Mouse (Mus musculus) c-Kit-positive CD71-negative TER-119-negative erythroid progenitor cells, embryonic 14.5 days (primary cell): Measurements from ENCODE around the gene Chit1.

ENCODE experiments used
- DNase-seq: peaks from one replicate; pipeline ENCODE4 v3.0.0-alpha.2; 2013; ENCODE audit warnings: low read depth

The Chit1 gene

DNA sequence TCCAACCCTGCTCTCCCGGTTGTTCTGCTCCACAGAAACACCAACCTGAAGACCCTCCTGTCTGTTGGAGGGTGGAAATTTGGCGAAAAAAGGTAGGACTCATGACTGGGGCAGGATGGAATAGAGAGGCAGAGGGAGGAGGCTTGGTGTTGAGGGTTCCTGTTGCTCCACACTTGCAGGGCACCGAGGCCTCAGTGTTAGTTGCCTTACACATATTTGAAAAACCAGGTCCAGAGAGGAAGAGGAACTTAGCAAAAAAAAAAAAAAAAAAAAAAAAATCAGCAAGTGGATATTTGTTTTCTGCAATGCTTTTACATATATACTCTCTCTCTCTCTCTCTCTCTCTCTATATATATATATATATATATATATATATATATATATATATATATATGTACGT lies 73.0 kb downstream of the Chit1 start:
- DNase-seq: no peak

DNA sequence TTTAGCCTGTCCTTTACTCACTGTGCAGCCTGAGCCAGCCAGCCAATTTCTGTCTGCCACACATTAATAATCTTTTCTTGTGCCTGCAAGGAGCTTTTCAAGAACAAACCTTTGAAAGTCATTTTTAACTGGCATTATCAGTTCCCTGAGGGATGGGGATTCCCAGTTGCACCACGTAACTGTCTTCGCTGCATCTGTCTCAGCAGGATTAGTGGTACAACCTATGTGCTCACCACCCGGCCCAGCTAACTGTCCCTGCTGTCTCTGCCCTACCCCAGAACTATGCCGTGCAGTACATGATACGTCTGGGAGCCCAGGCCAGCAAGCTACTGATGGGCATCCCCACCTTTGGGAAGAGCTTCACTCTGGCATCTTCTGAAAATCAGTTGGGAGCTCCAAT lies 77.2 kb downstream of the Chit1 start:
- DNase-seq: no peak

DNA sequence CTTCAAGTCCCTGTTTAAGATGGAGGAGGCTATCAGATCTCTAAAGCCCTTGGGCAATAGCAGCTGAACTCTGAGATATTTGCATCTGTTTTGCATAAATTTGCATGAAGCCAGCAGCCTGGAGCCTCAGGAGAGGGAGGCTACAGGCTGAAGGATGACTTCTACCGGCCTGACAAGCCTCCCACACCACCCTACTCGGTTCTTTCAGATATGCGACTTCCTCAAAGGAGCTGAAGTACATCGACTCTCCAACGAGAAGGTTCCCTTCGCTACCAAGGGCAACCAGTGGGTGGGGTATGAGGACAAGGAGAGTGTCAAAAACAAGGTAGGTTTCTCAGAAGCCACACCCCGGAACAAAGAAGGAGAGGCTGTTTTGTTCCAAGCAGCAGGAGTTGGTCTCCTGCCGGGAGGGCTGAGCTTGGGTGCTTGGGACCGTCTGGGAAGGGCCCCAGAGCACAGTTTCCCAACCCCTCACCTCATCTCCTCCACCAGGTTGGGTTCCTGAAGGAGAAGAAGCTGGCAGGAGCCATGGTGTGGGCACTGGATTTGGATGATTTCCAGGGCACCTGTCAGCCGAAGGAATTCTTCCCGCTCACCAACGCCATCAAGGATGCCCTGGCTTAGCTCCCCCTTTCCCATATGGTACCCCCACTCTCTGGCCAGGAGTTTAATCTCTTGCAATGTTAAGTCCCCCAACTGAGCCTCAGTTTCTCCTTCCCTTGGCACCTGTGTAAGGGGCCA lies 78.1 kb downstream of the Chit1 start:
- peak; percentile 56 for DNase-seq

- no peak for DNase-seq
These were observed 80.2 kb downstream of the Chit1 start for GRCm38 (mm10) chr1:134191192-134191591.

DNA sequence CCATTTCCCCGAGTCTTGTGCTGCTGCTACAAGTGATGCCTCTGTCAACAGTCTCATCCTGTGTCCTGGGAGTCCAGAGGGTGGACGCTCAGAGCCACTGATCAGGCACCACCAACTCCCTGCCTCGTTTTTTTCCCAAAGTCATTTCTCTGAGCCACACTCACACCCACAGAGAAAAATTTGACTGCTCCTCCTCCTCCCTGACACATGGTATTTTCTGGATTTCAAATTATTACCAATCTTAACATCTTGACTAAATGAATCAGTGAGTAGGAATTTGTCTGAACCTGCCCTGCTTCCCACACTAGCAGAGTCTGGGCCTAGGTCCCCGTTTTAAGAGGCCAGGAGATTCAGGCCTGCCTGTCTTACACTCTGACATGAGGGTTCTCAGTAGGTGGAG lies 81.0 kb downstream of the Chit1 start:
- no peak for DNase-seq

GRCm38 (mm10) chr1:134193126-134193525 lies 82.1 kb downstream of the Chit1 start, which contains the start of gene Mybph:
TSS of gene Mybph (plus strand) at chr1:134193448.
- no peak for DNase-seq

DNA sequence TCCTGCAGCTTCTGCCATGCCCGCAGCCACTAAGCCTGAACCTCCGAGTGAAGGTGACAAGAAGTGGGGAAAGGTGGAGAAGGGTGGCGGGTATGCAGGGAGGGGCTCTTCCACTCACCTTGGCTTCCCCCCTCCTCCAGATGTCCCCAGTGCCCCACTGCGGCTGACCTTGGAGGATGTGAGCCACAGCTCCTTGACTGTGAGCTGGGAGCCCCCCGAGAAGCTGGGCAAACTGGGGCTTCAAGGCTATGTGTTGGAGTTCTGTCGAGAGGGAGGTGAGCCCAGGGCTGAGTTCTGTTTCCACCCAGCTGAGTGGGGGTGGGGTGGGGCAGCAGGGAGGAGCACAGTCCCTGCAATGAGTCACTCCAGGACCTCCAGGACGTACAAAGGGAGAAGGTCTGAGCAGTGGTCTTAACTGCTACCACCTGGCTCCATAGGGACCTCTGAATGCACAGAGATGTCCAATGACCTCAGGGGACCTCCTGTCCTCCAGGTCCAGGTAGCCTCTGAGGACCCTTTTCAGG lies 82.7 kb downstream of the Chit1 start:
- no peak for DNase-seq

DNA sequence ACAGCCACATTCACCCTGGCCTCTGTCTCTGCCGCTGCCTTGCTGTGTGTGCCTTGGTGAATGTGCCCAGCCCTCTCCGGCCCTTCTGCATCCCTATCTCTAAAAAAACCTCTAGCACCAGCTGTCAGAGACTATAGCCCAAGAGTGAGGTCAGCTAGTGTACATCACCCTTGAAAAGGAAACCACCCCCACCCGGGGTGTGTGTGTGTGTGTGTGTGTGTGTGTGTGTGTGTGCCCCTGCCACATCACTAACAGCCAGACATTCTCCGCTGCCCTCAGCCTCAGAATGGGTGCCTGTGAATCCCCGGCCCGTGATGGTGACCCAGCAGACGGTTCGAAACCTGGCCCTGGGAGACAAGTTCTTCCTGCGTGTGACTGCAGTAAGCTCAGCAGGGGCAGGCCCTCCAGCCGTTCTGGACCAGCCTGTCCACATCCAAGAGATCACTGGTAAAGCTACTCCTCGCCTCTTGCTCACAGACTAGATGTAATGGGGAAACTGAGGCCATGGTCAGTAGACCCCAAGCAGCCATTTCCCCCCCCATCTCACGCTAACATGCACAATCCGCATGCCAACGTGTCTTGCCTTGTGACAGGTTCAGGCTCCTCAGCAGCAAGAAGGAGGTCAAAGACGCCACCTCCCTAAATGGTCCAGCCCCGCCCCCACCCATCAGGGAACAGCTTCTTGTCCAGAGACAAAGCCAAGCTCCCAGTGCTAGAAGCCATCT lies 83.4 kb downstream of the Chit1 start:
- no peak for DNase-seq

DNA sequence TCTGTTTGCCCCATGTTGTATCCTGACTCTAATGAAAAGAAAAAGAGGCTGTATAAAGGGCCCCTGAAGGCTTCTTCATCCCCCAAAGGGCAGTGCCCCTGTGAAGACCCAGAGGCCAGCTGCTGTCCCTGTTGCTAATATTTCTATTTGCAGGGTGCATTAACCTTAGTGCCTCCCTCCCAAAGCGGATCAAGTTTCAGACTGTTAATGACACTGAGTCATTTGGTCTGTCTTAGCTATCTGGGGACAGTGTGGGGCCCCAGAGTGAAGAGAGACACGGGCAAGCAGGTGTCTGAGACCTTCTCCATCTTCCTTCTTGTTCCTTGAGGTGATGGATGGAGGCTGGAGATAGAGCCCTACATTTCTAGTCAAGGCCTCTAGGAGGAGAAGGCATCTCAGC lies 84.1 kb downstream of the Chit1 start:
- no peak for DNase-seq

DNA sequence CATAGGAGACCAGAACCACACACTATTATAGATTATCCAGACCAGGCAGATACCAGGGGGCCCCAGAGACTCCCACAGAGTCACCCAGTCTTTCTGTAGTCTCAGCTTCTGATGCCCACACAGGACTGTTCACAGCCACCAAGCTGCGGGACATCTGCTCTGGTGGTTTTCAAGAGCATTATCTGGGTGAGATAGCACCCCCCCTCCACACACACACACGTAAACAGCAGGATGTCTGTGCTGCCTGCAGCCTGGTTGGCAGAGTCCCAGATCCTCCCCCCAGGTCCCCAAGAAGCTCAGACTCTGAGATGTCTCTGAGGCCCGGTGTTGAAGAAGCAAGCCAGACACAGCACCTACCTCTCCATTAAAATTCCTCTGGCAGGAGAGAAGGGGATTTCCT lies 84.5 kb downstream of the Chit1 start:
- DNase-seq: no peak

- no peak for DNase-seq
These were observed 84.9 kb downstream of the Chit1 start for GRCm38 (mm10) chr1:134195979-134196378.

DNA sequence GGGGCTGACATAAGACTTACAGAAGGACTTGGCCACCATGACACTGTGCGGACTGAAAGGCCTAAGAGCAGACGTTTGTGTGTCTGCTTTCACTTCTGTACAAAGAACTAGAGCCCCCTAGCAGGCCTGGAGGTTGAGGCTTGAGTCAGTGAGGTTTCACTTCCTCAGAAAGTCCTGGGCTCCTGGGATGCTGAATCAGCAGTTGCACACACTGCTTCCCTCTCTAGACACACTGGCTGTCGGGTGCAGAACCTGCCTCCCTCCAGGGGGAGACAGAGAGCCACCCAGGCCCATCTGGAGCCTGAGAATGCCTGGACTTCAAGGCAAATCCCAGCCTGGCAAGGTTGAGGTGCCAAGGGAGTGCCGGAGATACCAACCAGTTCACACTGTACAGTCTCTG lies 85.3 kb downstream of the Chit1 start:
- DNase-seq: peak; percentile 80

- no peak for DNase-seq
These were observed 86.4 kb downstream of the Chit1 start for GRCm38 (mm10) chr1:134197325-134197982.

- no peak for DNase-seq
These were observed 87.4 kb downstream of the Chit1 start for GRCm38 (mm10) chr1:134198197-134198995.

- no peak for DNase-seq
These were observed 89.4 kb downstream of the Chit1 start for GRCm38 (mm10) chr1:134200481-134200880.
